Mouse (Mus musculus) limb, embryonic 12.5 days (tissue): ENCODE data around the gene Ube2u. TPM values are rescaled to one million over a fixed set of nuclear protein-coding genes. Genes with fewer than 3 reads are reported as not detected.

ENCODE experiments used
- ATAC-seq: fragments of 200-750 bp; cut with Nextera tagmentation; 2 replicates; pipeline ENCODE4 v1.8.0; 2017; ENCODE audit warnings: low read depth, moderate TSS enrichment; ENCODE audit not compliant: insufficient number of reproducible peaks, insufficient read depth, low FRiP score, low TSS enrichment
- H3K27ac ChIP-seq: fragments of 300-500 bp; sonication (generic); 2 replicates; pipeline ENCODE4 v1.5.1; 2016; ENCODE audit warnings: mild to moderate bottlenecking, moderate library complexity
- H3K27me3 ChIP-seq: fragments of 300-500 bp; sonication (generic); 2 replicates; pipeline ENCODE4 v1.6.1; 2016; ENCODE audit warnings: mild to moderate bottlenecking, moderate library complexity
- H3K36me3 ChIP-seq: fragments of 300-500 bp; sonication (generic); 2 replicates; pipeline ENCODE4 v1.6.1; 2016; ENCODE audit warnings: mild to moderate bottlenecking, moderate library complexity
- H3K4me1 ChIP-seq: fragments of 300-500 bp; sonication (generic); replicated peaks from 2 replicates; pipeline ENCODE4 v1.6.1; 2016
- H3K4me2 ChIP-seq: fragments of 300-500 bp; sonication (generic); 2 replicates; pipeline ENCODE4 v1.6.1; 2016; ENCODE audit warnings: mild to moderate bottlenecking, moderate library complexity
- H3K4me3 ChIP-seq: fragments of 300-500 bp; sonication (generic); replicated peaks from 2 replicates; pipeline ENCODE4 v1.5.1; 2016; ENCODE audit warnings: mild to moderate bottlenecking
- H3K9ac ChIP-seq: fragments of 300-500 bp; sonication (generic); replicated peaks from 2 replicates; pipeline ENCODE4 v1.6.1; 2016; ENCODE audit warnings: mild to moderate bottlenecking, moderate library complexity
- H3K9me3 ChIP-seq: fragments of 300-500 bp; sonication (generic); 2 replicates; pipeline ENCODE4 v1.6.1; 2016; ENCODE audit warnings: mild to moderate bottlenecking, moderate library complexity
- WGBS: fragments of 180-500 bp; shearing (Covaris S2); methylation state at CpG from one replicate; pipeline ENCODE4 v1.1.7; 2016; 5-methylcytosine and 5-hydroxymethylcytosine counted together
- polyA plus RNA-seq: library from polyadenylated mRNA; unstranded; fragments of >200 nt; fragmentation: Nextera tagmentation; extraction: Ambion mirVana; gene quantifications from 2 replicates; pipeline ENCODE4 v1.2.1, GENCODE M21; 2016

Gene Ube2u
- polyA plus RNA-seq, 1 experiment from 2014 or later, result 0.48 TPM

DNA sequence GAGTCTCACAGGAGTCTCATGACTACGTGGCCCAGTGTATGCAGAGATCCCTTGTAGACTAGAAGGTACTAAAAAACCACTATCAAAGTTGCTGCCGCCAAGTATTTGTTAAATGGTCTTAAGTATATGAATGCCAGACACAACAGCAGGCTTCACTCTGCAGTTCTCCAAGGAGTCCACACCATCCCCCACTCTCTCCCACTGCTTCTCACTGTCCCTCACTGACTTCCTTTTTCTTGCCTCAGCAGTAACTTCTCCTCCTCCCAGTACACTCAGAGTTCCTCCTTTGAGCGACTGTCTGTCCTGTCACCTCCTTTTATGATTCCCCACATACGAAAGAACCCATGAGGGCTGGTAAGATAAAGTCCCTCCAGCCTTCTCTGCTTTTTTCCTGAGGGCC lies 69.3 kb downstream of the Ube2u start:
- Histone ChIP-seq H3K9ac (no peak overlapping the region), H3K4me2 (no peak overlapping the region), H3K27me3 (no peaks in the 10 kb centered on the region), H3K4me3 (no peak overlapping the region), H3K27ac (no peak overlapping the region), H3K36me3 (no peaks in the 10 kb centered on the region), H3K4me1 (0 out of 2 replicates have a peak, but pooled peaks cover 4% of the 10 kb centered on the region), H3K9me3 (no peaks in the 10 kb centered on the region)
- ATAC-seq, result no peak
- 58% methylated on average over 4 of the region's 4 CpGs for WGBS

DNA sequence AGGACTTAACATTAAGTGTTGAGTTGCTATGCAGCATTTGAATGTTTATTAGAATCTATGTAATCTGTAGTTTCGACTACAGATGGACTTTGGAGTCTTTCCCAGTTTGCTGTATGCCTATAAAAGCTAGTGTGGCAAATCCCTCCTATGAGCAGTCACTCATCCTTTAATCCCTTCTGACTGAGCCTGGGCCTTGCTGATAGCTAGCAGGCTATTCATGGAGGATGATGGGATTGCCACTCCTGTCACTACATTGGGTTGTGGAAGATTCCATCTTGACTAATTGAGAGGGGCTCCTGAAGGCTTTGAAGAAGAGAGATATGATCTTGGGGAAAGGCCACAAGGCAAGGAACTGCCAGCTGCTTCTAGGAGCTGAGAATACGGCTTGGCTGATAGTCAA lies 74.6 kb downstream of the Ube2u start:
- H3K9ac ChIP-seq, result no peak overlapping the region
- H3K36me3 ChIP-seq, result no peaks in the 10 kb centered on the region
- ATAC-seq, result no peak
- H3K4me1 ChIP-seq, result no peaks in the 10 kb centered on the region
- H3K9me3 ChIP-seq, result no peaks in the 10 kb centered on the region
- H3K4me2 ChIP-seq, result no peak overlapping the region
- H3K4me3 ChIP-seq, result no peak overlapping the region
- H3K27me3 ChIP-seq, result no peaks in the 10 kb centered on the region
- H3K27ac ChIP-seq, result no peak overlapping the region
- 84% methylated on average over 2 of the region's 2 CpGs for WGBS

DNA sequence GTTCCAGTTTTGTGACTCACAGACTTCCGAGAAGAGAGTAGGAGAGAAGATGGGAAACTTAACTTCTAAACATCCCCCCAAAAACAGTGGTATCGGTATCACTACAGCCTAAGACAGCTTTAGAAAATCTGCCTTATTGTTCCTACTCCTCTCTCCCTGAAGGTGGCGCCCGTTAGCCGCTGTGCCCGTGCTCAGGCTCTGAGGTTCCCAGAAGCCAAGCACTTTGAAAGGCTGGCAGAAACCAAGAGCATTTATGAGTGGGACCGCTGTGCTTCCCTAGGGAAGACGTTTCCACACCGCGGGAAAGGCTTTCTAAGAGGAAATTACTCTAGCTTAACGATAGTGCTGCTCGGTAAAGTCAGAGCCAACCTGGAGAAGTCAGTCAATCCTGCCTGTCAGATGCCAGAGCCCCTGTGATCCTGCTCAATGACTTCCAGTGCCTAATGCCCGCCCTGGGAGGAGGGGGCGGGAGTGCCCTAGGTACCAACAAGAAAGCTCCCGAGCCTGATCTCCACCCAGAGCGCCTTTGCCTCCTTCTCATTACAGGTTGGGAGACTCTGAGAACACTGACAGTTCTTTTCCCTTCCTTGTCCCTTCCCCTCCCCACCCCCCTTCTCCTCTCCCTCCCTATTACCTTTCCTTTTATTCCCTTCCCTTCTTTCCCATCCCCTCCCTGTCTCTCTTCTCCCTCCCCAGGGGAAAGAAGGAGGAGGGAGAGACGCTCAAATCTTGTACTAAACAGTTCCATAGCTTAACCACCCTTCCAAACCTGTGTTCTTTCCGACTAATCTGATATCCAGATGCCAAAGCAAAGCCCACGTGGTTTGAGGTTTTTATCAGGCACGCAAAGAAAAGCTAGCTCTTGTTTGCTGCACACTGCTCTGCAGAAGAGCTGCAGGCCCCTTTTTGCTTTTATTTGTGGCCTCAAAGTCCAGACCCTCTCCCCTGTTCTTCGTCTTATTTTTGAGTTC lies 109.9 kb downstream of the Ube2u start:
- H3K4me3 ChIP-seq, result peak overlapping the region; percentile 30
- H3K27ac ChIP-seq, result peak overlapping the region; percentile 67; the same call in 1 of the 2 replicates
- peak overlapping the region; percentile 31; the same call in 1 of the 2 replicates for H3K9ac ChIP-seq
- peak overlapping the region; percentile 68 for H3K4me2 ChIP-seq
- peak; percentile 90 for ATAC-seq
- no peaks in the 10 kb centered on the region for H3K9me3 ChIP-seq
- no peaks in the 10 kb centered on the region for H3K36me3 ChIP-seq
- peaks cover 10% of the 10 kb centered on the region for H3K4me1 ChIP-seq
- WGBS, result 2% methylated on average over 21 of the region's 21 CpGs
- no peaks in the 10 kb centered on the region; the same call in 1 of the 2 replicates for H3K27me3 ChIP-seq

DNA sequence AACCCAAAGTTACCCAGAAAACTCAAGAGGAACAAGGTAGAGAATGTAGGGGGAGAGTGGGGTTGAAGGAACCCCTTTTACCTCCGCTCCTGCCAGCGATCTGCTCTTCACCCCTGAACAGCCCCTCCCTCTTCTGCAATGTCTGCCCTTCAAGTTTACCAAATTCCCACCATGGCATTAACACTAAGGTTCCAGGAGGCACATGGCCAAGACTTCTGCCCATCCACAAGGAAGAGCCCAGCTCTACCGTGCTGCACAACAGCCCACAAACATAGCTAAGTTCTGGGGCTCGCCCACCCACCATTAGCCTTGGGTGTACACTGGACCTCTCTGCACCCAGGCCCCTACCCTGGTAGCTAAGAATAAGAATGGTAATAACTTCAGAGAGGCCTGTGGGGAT lies 117.1 kb downstream of the Ube2u start:
- no peak overlapping the region for H3K27ac ChIP-seq
- no peak overlapping the region for H3K9ac ChIP-seq
- no peak overlapping the region for H3K4me3 ChIP-seq
- WGBS, result 91% methylated on average over 4 of the region's 4 CpGs
- ATAC-seq, result no peak
- H3K36me3 ChIP-seq, result no peaks in the 10 kb centered on the region
- no peaks in the 10 kb centered on the region for H3K9me3 ChIP-seq
- H3K27me3 ChIP-seq, result no peaks in the 10 kb centered on the region
- H3K4me1 ChIP-seq, result peaks cover 7% of the 10 kb centered on the region
- H3K4me2 ChIP-seq, result no peak overlapping the region

DNA sequence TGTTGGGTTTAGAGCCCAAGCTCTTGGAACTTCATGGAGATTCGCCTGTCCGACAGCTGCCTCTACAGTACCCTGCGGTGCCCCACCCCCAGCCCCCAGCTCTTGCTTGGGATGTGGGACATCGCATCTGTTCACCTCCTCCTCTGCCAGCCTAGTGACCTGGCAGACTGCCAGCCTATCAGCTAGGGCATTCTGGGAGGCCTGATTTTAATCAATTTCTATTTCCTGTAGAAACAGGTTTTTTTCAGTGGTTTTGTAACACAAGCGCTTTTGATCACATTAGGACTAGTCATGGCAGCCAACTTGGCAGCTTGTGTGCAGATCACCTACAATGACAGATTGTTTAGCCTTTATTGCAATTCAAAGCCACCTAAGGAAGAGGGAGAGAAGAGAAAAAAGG lies 118.0 kb downstream of the Ube2u start:
- WGBS, result 71% methylated on average over 5 of the region's 5 CpGs
- H3K27ac ChIP-seq, result no peak overlapping the region
- H3K9me3 ChIP-seq, result no peaks in the 10 kb centered on the region
- H3K4me1 ChIP-seq, result peaks cover 7% of the 10 kb centered on the region
- H3K36me3 ChIP-seq, result no peaks in the 10 kb centered on the region
- no peak overlapping the region for H3K4me2 ChIP-seq
- H3K4me3 ChIP-seq, result no peak overlapping the region
- H3K27me3 ChIP-seq, result no peaks in the 10 kb centered on the region
- H3K9ac ChIP-seq, result no peak overlapping the region
- ATAC-seq, result no peak

DNA sequence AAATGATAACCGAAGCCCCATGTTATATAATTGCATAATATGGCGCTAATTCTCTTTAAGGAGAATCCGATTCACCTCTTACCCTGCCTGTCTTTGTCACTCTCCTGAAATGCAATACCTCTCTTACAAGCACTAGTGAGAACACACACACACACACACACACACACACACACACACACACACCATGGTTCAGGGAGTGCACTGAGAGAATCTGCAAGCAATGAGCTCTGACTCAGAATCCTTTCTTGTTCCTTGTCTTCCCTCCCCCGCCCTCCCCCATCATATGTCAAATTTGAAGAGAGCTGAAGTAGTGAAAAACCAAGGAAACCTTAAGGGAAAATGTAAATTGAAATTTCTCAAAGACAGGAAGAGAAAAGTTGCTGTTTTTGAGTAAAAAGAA lies 118.4 kb downstream of the Ube2u start:
- no peak overlapping the region for H3K9ac ChIP-seq
- ATAC-seq, result no peak
- no peaks in the 10 kb centered on the region for H3K27me3 ChIP-seq
- no peaks in the 10 kb centered on the region for H3K36me3 ChIP-seq
- WGBS, result 89% methylated on average over 4 of the region's 4 CpGs
- peaks cover 7% of the 10 kb centered on the region for H3K4me1 ChIP-seq
- H3K4me2 ChIP-seq, result no peak overlapping the region
- no peak overlapping the region for H3K4me3 ChIP-seq
- no peaks in the 10 kb centered on the region for H3K9me3 ChIP-seq
- no peak overlapping the region for H3K27ac ChIP-seq
